Mouse (Mus musculus) leukemia stem cell, adult 10-12 weeks (primary cell): Measurements from ENCODE around the gene Rsl24d1. TPM values are rescaled to one million over a fixed set of nuclear protein-coding genes. Genes with fewer than 3 reads are reported as not detected.

Experiments used
- polyA plus RNA-seq: library from polyadenylated mRNA; stranded (reverse); fragments of >175 nt; gene quantifications from 2 replicates; pipeline ENCODE4 v1.2.3, GENCODE M21; 2012; ENCODE audit warnings: low replicate concordance

The Rsl24d1 gene
- polyA plus RNA-seq, result 2.0 and 18.9 TPM in 2 replicates

DNA sequence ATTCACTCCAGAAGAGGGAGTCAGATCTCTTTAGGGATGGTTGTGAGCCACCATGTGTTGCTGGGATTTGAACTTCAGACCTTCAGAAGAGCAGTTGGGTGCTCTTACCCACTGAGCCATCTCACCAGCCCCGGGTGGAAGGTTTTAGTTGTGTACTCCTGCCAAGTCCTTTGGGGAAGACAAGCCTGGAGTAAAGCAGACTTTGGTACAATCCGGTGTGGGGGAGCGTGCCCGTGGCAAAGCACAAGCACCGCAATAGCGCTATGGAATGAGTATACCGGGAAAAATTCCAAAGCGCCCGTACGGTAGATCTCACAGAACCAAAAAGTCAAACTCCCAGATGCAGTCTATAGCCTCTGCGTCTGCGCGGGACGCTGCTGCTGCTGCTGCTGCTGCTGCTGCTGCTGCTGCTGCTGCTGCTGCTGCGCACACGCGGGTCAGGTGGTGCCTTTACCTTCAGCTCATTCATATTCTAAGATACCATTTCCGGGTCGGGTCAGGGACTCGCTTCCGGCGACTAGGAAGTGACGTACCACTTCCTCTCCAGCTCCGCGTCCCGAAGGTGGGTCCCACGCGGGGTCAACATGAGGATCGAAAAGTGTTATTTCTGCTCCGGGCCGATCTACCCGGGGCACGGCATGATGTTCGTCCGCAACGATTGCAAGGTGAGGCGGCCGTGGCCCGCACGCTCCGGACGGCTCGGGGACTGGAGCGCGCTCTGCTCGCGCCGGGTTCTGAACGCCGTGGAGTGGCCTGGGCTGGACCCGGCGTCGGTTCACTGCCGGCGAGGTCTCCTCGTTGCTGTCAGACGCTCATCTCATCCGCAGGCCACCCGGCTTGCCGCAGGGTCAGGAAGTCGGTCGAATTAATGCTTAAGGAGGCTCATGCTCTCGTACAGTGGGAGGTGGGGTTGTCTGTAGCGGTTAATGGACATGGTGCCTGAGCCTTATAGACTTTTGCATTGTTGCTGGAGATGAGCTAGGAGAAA is at the start of gene Rsl24d1:
TSS of gene Rsl24d1 (plus strand) at position 508 of the 988 bp plus-strand sequence.

GRCm38 (mm10) chr9:73101536-73101935 is 11.7 kb upstream of the Rsl24d1 start, which contains the start of gene Khdc3:
TSS of gene Khdc3 (plus strand) at chr9:73101836.

GRCm38 (mm10) chr9:73102181-73102580 is 11.0 kb upstream of the Rsl24d1 start, which contains the start of gene Gm20509:
TSS of gene Gm20509 (plus strand) at chr9:73102470.

Other genes with a start within 250 kb of the Rsl24d1 start
- not detected in 2 replicates for gene Pygo1, start 187.8 kb upstream of the Rsl24d1 start, polyA plus RNA-seq
- gene Dyx1c1, start 154.6 kb upstream of the Rsl24d1 start, polyA plus RNA-seq, result not detected in 2 replicates
- not detected in 2 replicates for gene Gm44503, start 154.6 kb upstream of the Rsl24d1 start, polyA plus RNA-seq
- gene Ccpg1os, start 128.0 kb upstream of the Rsl24d1 start, polyA plus RNA-seq, result not detected in 2 replicates
- 1.1 and 3.2 TPM in 2 replicates for gene Ccpg1, start 128.0 kb upstream of the Rsl24d1 start, polyA plus RNA-seq
- gene Pigb, start 73.0 kb upstream of the Rsl24d1 start, polyA plus RNA-seq, result 1.2 and 3.7 TPM in 2 replicates
- 0.99 and 1.3 TPM in 2 replicates for gene Rab27a, start 68.6 kb upstream of the Rsl24d1 start, polyA plus RNA-seq
- 0.72 TPM in 1 of 2 replicates, not detected in the other for gene Khdc3, start 11.6 kb upstream of the Rsl24d1 start, polyA plus RNA-seq
- gene Gm20509, start 11.0 kb upstream of the Rsl24d1 start, polyA plus RNA-seq, result 0.31 TPM in 1 of 2 replicates, not detected in the other